Mouse (Mus musculus) liver, adult (tissue): ENCODE results near the gene Pde3a.

Experiments
- GATA4 ChIP-seq: IDR thresholded peaks from 2 replicates; pipeline ENCODE4 v1.6.1; 2014; ENCODE audit warnings: mild to moderate bottlenecking, low read length; ENCODE audit not compliant: insufficient replicate concordance

Gene Pde3a

GRCm38 (mm10) chr6:141301750-141302748 lies 53.0 kb downstream of the Pde3a start:
- no peak for TF ChIP-seq GATA4

GRCm38 (mm10) chr6:141302842-141303241 lies 53.8 kb downstream of the Pde3a start:
- TF ChIP-seq GATA4, result no peak

GRCm38 (mm10) chr6:141307326-141307725 lies 58.3 kb downstream of the Pde3a start:
- TF ChIP-seq GATA4, result no peak

- TF ChIP-seq GATA4, result no peak
Observed at GRCm38 (mm10) chr6:141308451-141308850, 59.4 kb downstream of the Pde3a start.

GRCm38 (mm10) chr6:141309872-141310271 lies 60.8 kb downstream of the Pde3a start:
- no peak for TF ChIP-seq GATA4

GRCm38 (mm10) chr6:141310351-141310750 lies 61.3 kb downstream of the Pde3a start:
- no peak for TF ChIP-seq GATA4

GRCm38 (mm10) chr6:141311615-141312014 lies 62.5 kb downstream of the Pde3a start:
- TF ChIP-seq GATA4, result no peak

- TF ChIP-seq GATA4, result no peak
Observed at GRCm38 (mm10) chr6:141313112-141313511, 64.0 kb downstream of the Pde3a start.

- TF ChIP-seq GATA4, result no peak
Observed at GRCm38 (mm10) chr6:141318440-141318839, 69.4 kb downstream of the Pde3a start.

GRCm38 (mm10) chr6:141321253-141321652 lies 72.2 kb downstream of the Pde3a start:
- no peak for TF ChIP-seq GATA4

- TF ChIP-seq GATA4, result no peak
Observed at GRCm38 (mm10) chr6:141322961-141323360, 73.9 kb downstream of the Pde3a start.

GRCm38 (mm10) chr6:141328071-141328470 lies 79.0 kb downstream of the Pde3a start:
- TF ChIP-seq GATA4, result no peak

GRCm38 (mm10) chr6:141331464-141331863 lies 82.4 kb downstream of the Pde3a start:
- TF ChIP-seq GATA4, result no peak

GRCm38 (mm10) chr6:141332613-141333165 lies 83.6 kb downstream of the Pde3a start:
- TF ChIP-seq GATA4, result no peak

GRCm38 (mm10) chr6:141333245-141333644 lies 84.2 kb downstream of the Pde3a start:
- TF ChIP-seq GATA4, result no peak; the same call in 1 of the 2 replicates

GRCm38 (mm10) chr6:141335878-141336277 lies 86.8 kb downstream of the Pde3a start:
- no peak for TF ChIP-seq GATA4
